Mouse (Mus musculus) adrenal gland, adult 18-20 months (tissue): ENCODE measurements at regions not wholly inside any gene's neighbourhood (a gene's known extent, or its start where the extent isn't known, plus 50 kb on each side); places are given as distances from the start of the nearest gene placed in this dataset.
"Not testable (repeated sequence)": the region's sequence is repeated elsewhere in the genome, so short reads cannot be mapped to it uniquely, and the experiment has no call there.

ENCODE experiments used
- DNase-seq, 2 experiments: peaks; one replicate each; pipeline ENCODE4 v3.0.0; 2021 to 2022; ENCODE audit warnings: low spot score in 2 of 2

DNA sequence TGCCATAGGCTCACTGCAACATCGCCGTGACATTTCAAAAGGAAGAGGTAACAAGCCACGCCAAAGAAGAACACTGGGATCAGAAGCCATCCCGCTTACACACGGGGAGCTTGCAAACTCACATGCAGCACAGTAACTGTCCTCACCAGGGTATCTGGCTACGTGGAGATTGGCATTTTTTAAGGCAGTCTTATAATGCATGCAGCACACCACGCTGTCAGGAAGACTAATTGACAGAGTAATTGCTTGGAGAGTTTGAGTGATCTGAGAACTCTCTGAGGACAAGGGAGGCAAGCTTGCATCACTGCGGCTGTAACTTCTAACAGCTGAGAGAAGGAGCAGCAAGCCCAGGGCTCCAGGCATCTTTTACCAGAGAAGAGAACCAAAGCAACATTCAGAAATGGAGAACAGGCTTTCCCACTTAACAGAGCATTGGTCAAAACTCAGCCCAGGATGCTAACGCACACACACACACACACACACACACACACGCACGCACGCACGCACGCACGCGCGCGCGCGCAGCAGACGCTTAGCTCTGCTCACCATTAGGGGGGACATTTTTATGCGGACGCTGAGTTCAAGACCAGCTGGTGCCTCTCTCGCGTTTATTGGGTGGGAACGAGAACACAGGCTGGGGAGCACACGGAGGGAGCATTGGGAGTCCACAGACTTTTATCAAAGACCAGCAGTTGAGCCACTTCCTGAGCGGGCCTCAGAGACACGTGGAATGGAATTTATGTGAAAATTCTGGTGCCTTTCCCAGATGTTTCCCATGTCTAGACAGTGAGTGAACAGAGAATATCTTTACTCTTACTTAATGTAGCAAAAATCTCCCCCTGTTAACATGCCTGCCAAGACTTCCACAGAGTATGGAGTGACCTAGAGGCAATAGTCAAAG is 66.6 kb downstream of the 1700129C05Rik start:
- DNase-seq = no peak

DNA sequence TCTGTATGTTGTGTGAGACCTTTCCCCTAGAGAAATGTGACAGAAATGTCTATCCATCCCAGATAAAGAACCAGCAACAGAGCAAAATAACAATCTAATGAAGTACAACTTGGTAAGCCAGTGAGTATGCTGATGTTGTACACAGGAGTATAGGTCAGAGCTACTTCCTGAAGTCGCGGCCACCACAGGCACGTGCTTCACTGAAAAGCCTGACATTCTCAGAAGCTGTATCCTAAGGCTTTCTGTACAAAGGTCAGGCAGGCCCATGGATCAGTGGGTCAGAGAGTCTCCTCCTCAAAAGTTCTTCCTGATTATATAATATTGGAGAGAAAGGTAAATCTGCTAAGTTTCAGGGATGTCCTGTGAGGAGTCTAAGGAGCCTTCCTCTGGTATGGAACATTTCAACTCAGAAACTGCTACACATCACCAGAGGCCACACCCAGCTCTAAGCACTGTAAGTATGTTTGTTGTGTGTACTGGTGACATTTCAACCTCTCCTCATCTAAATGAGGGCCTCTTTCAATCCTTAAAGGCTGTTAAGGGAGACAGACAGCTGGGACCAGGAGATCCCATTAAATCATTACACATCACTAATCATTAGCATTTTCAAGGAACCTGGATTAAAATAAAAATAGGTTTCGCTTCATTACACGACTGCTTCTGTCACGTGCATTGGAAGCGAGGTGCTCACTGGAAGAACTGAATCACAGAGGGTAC is 70.2 kb downstream of the 1700129C05Rik start:
- DNase-seq = no peak

DNA sequence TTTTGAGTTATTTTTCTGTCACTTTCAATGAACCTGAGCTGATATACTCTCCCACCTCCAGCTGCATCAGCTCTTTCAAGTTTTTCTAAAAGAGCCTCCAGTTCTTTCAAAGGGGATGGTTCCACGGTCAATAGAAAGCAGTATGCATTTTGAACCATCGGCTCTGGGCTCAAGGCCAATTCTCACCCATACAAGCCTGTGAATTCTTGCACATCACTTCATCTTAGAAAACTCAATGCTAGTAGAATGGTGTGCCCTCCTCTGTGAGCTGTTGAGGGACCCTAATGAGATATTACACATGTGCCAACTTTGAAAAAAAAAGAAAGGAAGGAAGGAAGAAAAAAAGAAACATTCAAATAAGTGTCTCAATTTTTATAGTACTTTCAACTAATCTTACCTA is 72.6 kb downstream of the 1700129C05Rik start:
- no peak for DNase-seq

DNA sequence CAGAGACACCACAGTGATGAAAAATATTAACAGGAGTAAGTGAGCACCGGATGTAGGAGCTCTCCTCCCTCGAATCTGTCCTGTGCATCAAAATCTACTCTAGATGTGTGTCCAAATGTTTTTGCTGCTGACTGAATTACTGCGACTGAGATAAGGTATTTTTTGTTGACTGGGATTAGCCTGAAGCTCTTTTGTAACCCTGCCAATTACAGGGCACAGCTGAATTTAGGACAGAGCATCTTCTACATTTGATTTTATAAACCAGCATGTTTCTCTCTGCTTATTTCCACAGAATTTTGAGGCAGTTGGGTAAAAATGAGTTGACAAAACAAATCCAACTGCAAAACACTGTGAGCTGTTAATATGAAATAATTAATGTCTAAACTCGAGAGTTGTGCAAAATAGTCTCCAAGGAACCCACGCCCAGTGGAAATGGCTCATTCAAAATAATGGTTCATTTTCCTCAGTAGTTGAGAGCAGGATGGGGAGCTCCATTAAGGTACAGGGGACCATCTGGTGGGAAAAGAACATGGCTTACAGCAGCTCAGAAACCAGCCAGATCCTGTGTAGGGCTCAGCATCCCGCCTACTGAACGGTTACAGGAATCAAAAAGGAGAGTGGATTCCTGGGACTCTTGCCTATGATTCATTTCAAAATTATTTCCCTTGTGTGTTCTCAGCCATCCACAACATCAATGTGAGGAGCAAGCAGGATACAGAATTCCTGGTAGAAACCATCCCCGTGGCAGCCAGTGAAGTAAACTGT is 76.1 kb downstream of the 1700129C05Rik start:
- DNase-seq = no peak

DNA sequence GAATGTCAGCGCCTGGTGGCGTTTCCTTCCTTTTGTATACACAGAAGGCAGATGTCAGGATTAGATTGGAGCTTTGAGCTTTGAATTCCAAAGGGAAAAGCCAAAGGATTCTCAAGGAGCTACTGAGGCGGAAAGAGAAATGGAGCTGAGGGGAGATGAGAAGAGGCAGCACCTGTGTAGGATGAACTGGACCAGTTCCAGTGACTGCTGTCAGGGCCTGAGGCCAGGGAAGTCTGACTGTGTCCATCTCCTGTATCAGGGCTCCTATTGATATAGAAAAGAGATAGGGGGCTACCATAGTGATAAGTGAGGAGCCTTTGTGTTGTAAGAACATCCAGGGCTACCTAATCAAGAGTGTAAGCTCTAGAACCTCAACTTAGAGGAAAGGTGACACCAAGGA is 79.5 kb downstream of the 1700129C05Rik start:
- DNase-seq = no peak

GRCm38 (mm10) chr14:59056832-59057231 is 85.9 kb downstream of the 1700129C05Rik start:
- DNase-seq = no peak

DNA sequence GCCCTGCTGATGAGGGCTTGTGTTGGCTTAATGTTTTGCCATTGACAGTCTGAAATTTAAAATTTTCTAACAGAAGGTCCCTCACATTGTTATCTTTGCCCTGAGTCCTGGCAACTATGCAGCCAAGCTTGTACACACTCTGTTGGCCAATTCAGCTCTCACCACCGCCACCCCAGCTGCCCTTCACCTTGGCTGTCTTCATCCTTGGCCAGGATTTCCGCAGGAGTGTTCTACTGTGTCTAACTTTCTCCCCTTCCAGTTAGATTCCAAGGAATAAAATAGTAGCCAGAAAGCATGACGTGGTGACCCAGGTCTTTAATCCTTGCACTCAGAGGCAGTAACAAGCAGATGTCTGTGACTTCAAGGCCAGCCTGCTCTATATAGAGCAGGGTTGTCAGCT is 87.4 kb downstream of the 1700129C05Rik start:
- DNase-seq = no peak

DNA sequence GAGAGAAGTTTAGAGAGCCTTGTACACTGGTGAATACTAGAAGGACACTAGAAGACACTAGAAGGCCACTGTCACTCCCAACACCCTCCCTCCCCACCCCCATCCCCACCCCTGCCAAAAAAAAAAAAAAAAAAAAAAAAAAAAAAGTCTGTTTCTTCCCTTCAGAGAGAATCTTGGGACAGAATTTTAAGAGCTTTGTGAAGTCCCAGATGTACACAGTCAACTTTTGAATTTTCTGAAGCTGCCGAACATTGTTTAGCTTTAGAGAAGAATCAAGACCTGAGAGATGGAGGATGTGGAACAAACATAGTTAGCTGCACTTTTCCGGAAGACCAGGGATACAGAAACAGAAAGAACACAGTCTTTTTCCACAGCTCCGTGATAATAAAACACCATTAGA is 90.3 kb downstream of the 1700129C05Rik start:
- DNase-seq = no peak

DNA sequence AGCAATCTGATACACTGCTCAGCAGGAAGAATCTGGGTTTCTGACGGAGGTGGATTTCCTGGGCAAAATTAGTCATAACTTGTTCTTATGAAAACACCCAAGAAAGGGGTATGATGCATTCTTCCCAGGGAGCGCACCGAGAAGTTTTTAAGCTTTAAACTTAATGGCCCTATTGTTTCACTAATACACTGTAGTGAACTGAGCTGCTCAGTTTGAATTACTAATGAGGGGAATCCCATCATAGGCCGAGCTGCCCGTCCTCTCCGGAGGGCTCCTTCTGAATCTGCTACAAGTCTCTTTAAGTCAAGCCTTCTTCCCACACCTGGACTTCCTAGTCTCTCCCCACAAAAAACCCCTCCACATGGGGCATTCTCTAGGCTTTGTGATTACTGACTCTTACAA is 91.2 kb downstream of the 1700129C05Rik start:
- no peak for DNase-seq

- no peak for DNase-seq
These were observed 97.0 kb downstream of the 1700129C05Rik start for GRCm38 (mm10) chr14:59045687-59046086.

DNA sequence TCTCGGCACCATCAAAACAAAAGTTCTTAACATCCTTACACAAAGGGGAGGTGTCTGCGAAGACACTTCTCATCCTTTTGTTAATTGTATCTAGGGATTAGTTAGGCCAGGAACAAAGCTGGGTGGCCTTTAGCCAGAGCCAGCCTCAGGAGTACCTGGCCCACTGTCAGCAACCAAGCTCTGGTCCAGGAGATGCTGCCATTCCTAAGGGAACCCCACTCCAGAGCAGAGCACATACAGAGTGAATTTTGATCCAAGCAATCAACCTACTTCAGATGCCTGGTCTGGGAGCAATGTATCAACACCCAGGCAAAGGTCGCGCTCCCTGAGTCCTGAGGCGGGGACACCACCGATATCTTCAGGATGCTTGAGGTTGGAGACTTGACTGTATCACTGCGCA is 97.5 kb downstream of the 1700129C05Rik start:
- DNase-seq = no peak

DNA sequence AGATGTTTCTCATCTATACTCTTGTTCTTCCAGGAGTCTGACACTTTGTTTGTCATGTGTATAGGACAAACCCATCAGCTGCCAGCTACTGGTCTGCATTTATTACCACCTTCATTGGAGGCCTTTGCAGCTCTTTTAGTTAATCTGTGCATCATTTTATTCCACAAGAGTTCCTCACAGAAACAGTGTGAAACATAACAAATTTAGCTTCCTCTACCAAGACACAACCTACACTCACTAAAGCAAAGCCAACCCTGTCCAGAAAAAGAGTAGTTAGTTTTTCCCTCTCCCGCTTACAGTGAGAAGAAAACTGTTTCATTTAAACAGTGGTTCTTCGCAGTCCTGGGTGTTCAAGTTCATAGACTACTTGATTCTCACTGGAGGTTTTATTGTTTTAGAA is 100.5 kb downstream of the 1700129C05Rik start:
- DNase-seq = no peak

DNA sequence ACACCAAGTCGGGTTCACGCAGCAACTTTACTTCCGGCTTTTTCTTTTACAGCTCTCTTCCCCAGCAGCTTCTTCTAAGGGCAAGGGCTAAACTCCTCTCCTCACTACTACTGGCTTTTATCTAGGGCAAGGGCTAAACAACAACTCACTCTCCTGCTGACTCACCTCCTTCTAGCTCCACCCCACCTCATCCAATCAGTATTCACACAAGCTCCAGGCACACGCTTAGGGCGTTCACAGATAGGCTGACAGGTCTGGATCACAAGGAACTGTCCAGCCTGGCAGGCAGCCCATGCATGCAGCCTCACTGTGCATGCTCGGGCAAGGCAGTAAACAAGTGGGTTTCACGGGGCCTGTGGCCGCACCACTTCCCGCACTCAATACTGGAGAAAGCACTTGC is 116.9 kb downstream of the 1700129C05Rik start:
- DNase-seq = not testable (repeated sequence)

DNA sequence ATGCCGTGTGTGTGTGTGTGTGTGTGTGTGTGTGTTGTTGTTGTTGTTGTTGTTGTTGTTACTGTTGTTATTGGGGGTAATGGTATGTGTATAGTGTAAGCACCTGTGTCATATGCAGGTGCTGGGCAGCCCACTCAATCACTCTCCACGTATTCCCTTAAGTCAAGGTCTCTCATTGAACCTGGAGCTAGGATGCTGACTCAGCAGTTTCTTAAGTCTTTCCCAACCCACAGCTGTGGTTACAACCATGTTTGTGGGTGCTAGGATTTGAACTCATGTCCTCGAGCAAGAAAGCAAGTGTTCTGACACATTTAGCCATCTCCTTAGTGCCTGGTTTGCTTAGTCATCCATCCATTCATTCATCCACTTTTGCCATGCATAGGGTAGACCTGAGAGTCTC is 133.2 kb downstream of the 1700129C05Rik start:
- DNase-seq = no peak

GRCm38 (mm10) chr14:58999106-58999778 is 143.5 kb downstream of the 1700129C05Rik start:
- DNase-seq = no peak

GRCm38 (mm10) chr14:58994994-58995393 is 147.7 kb downstream of the 1700129C05Rik start:
- no peak for DNase-seq

DNA sequence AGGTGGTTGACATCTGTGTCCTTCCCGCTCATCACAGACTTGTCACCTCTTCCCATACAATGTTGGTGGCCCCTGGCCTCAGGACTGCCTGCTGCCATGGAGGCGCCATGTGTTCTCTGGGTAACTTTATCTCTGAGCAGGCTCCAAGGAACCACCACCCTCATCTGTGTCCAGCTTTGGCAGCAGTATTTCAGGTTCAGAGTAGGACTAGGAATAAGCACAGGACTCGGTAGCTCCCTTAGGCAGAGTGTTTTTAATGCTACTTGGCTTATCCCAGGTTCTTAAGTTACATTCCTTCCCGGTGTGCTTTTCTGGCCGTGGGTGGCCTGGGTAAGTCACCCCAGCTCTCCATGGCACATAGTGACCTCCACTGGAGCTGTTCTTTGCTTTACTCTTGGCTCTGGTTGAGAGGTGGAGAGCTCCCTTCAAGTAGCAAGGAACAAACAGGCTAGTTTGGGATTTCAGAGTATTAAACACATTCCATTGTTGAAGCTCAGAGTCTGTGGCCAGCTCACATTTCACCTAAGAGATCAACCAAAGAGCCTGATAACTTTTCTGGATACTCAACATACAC is 153.0 kb downstream of the 1700129C05Rik start:
- DNase-seq = no peak

- DNase-seq = no peak
These were observed 155.0 kb downstream of the 1700129C05Rik start for GRCm38 (mm10) chr14:58987688-58988087.

DNA sequence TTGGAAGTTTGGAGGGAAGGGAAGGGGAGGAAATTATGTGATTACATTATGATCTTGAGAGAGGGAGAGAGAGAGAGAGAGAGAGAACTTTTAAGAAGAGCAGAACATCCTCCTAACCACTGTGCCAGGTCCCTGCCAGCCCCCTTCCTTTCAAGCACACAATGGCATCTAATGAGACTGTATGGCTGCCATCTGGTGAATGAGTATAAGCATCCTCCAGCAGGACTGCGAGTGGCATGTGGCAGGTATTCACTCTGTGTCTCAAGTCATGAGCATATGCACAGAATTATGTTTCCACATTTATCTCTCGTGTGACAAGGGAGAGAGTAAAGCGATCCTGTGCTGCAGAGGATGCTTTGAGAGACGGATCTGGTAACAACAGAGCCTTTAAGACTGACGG is 156.9 kb downstream of the 1700129C05Rik start:
- DNase-seq = no peak

- DNase-seq = no peak
These were observed 165.9 kb downstream of the 1700129C05Rik start for GRCm38 (mm10) chr14:58976791-58977190.

DNA sequence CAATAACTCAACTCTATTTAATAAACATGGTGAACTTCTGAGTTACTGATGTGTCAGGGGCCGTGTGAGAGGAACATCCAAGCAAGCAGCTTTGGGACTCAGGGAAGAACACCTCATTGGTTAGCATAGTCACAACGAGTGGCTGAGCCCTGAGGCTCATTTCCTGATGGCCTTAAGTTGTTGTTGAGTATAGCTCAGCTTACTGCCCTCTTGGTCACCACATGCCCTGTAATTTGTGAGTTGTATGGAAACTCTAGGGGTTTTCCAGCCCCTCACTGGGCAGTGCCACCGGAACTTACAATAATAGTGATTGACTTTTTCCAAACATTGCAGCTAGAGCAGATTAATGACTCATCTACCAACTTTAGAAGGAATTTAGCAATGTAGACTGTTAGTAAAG is 173.4 kb downstream of the 1700129C05Rik start:
- DNase-seq = no peak
